Mouse (Mus musculus) hindbrain, postnatal 0 days (tissue): ENCODE measurements around the gene Txndc2. TPM values are rescaled to one million over a fixed set of nuclear protein-coding genes. Genes with fewer than 3 reads are reported as not detected.

Experiments
- ATAC-seq: fragments of 200-750 bp; cut with Nextera tagmentation; 2 replicates; pipeline ENCODE4 v1.8.0; 2017; ENCODE audit warnings: mild to moderate bottlenecking, moderate TSS enrichment, moderate library complexity
- DNase-seq: peaks from one replicate; pipeline ENCODE4 v3.0.0-alpha.2; 2015; ENCODE audit warnings: low spot score
- H3K27ac ChIP-seq: fragments of 300-500 bp; sonication (generic); 2 replicates; pipeline ENCODE4 v1.5.1; 2014; ENCODE audit warnings: mild to moderate bottlenecking
- H3K27me3 ChIP-seq: fragments of 300-500 bp; sonication (generic); 2 replicates; pipeline ENCODE4 v1.6.1; 2014; ENCODE audit warnings: low read length, mixed read lengths; ENCODE audit not compliant: insufficient read depth
- H3K36me3 ChIP-seq: fragments of 300-500 bp; sonication (generic); 2 replicates; pipeline ENCODE4 v1.6.1; 2014; ENCODE audit warnings: low read length, mixed read lengths; ENCODE audit not compliant: insufficient read depth
- H3K4me1 ChIP-seq: fragments of 300-500 bp; sonication (generic); 2 replicates; pipeline ENCODE4 v1.6.1; 2014; ENCODE audit warnings: antibody characterized with exemption, low read length, mixed read lengths; ENCODE audit not compliant: insufficient read depth
- H3K4me2 ChIP-seq: fragments of 300-500 bp; sonication (generic); 2 replicates; pipeline ENCODE4 v1.6.1; 2014; ENCODE audit warnings: low read depth, mild to moderate bottlenecking, low read length, moderate library complexity, mixed read lengths
- H3K4me3 ChIP-seq: fragments of 300-500 bp; sonication (generic); 2 replicates; pipeline ENCODE4 v1.5.1; 2014; ENCODE audit warnings: low read length
- H3K9ac ChIP-seq: fragments of 300-500 bp; sonication (generic); replicated peaks from 2 replicates; pipeline ENCODE4 v1.6.1; 2014; ENCODE audit warnings: mild to moderate bottlenecking, low read length, moderate library complexity, mixed read lengths
- H3K9me3 ChIP-seq: fragments of 300-500 bp; sonication (generic); 2 replicates; pipeline ENCODE4 v1.6.1; 2016; ENCODE audit warnings: low read length, mixed read lengths
- CTCF ChIP-seq: IDR thresholded peaks from 2 replicates; pipeline ENCODE4 v1.5.1; 2016; ENCODE audit warnings: antibody characterized with exemption, control low read depth, low read depth
- WGBS: fragments of 180-500 bp; shearing (Covaris S2); extraction: QIAGEN DNeasy Blood & Tissue Kit; methylation state at CpG from one replicate; pipeline ENCODE4 v1.1.7; 2014; 5-methylcytosine and 5-hydroxymethylcytosine counted together
- polyA plus RNA-seq: library from polyadenylated mRNA; unstranded; fragments of >200 nt; fragmentation: Nextera tagmentation; extraction: Ambion mirVana; gene quantifications from 2 replicates; pipeline ENCODE4 v1.2.1, GENCODE M21; 2015
- total RNA-seq: library from RNA; depleted of rRNA; stranded (reverse); fragments of >200 nt; gene quantifications from 2 replicates; pipeline ENCODE4 v1.2.3, GENCODE M21; 2014

Gene Txndc2
- total and polyA plus RNA-seq, 2 experiments from 2014 or later: 0.13 TPM; not detected in 1

GRCm38 (mm10) chr17:65667792-65668191 lies 25.8 kb upstream of the Txndc2 start:
- Histone ChIP-seq H3K27ac (no peak overlapping the region), H3K4me1 (no peaks in the 10 kb centered on the region), H3K36me3 (no peaks in the 10 kb centered on the region), H3K4me3 (no peak overlapping the region), H3K27me3 (no peaks in the 10 kb centered on the region), H3K9ac (no peak overlapping the region), H3K4me2 (no peak overlapping the region), H3K9me3 (no peaks in the 10 kb centered on the region)
- no peak for TF ChIP-seq CTCF
- ATAC-seq (no peak), DNase-seq (no peak)
- 85% methylated on average over 14 of the region's 14 CpGs for WGBS

DNA sequence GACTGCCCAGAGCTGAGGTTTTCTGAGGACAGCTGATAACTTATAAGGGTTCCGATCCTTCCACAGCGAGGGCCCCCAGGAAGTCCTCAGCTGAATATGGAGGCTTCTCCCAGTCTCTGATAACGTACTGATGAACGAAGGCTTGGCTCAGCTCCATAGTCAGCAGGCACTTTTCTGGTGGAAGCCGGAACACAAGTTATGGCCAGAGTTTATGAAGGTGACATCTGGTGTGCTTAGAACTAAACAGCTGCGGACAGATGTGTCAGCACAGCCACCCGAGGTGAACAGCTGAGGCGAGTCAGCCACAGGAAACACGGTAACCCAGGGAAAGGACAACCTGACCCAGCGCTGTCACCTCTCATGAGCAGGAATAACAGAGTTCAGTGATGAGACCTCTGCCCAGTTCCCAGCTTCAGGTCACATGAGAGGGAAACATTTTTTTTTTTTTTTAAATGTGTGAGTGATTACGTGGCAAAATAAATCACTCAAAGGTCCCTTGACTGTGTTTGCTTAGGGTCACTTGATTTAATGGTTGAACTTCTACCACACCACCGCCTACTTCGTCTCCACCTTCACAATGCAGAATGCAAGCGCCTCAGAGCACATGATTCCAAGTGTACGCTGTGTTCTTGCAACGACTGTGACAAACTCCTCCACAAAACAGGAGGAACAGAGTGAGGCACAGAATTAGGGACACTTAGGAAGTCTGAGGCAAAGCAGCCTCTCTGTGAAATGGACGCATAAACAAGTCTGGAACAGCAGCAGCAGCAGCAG lies 24.6 kb upstream of the Txndc2 start:
- no peak for DNase-seq
- 85% methylated on average over 17 of the region's 17 CpGs for WGBS
- H3K4me3 ChIP-seq: no peak overlapping the region

GRCm38 (mm10) chr17:65665786-65666387 lies 23.9 kb upstream of the Txndc2 start:
- Histone ChIP-seq H3K27ac (no peak overlapping the region), H3K9me3 (no peaks in the 10 kb centered on the region), H3K9ac (no peak overlapping the region), H3K27me3 (no peaks in the 10 kb centered on the region), H3K36me3 (no peaks in the 10 kb centered on the region), H3K4me3 (no peak overlapping the region), H3K4me1 (no peaks in the 10 kb centered on the region), H3K4me2 (no peak overlapping the region)
- WGBS: 88% methylated on average over 12 of the region's 12 CpGs
- TF ChIP-seq CTCF: no peak
- DNase-seq (no peak), ATAC-seq (no peak)

More for the DNA sequence above, 24.6 kb upstream of the Txndc2 start:
- no peak for ATAC-seq
- Histone ChIP-seq H3K27ac (no peak overlapping the region), H3K9ac (no peak overlapping the region), H3K27me3 (no peaks in the 10 kb centered on the region), H3K36me3 (no peaks in the 10 kb centered on the region), H3K4me2 (no peak overlapping the region), H3K4me1 (no peaks in the 10 kb centered on the region), H3K9me3 (no peaks in the 10 kb centered on the region)
- TF ChIP-seq CTCF: no peak

DNA sequence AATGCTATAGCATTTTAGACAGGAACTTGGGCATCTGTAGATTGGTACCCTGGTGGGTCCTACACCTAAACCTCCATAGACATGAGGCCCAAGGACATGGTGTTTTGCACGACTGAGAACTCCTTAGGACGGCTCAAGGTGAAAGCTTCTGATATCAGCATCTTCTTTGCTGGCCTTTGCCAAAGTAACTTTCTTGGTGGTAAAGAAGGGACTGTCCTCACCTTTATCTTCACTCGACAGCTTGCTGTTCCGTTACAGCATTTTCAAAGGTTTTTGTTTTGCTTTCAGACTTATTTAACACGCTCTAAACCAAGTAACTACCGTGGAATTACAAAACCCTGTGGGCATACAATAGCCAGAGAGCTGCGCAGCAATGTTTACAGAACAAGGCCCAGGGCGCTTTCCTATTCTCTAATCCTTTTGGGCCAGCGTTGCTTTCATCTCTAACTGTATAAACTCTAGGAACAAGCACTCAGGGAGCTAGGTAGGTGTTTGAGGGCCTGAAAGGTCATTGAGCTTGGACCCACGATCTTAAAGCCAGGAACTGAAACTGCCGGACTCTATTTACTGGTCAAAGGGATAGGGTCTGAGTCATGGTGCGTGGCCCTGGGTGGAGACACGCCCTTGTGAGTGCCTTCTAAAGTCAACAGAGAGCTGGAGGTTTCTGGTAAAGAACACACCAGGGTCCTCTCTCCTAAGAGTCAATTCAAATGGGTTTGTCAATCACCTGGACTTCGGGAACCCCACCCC lies 21.5 kb upstream of the Txndc2 start:
- no peak overlapping the region for H3K4me3 ChIP-seq
- no peaks in the 10 kb centered on the region for H3K27me3 ChIP-seq
- no peak overlapping the region for H3K4me2 ChIP-seq
- H3K36me3 ChIP-seq: no peaks in the 10 kb centered on the region
- ATAC-seq (no peak), DNase-seq (no peak)
- no peak for TF ChIP-seq CTCF
- WGBS: 78% methylated on average over 14 of the region's 14 CpGs
- H3K4me1 ChIP-seq: no peaks in the 10 kb centered on the region
- H3K9me3 ChIP-seq: no peaks in the 10 kb centered on the region
- no peak overlapping the region for H3K27ac ChIP-seq
- H3K9ac ChIP-seq: no peak overlapping the region

- Histone ChIP-seq H3K9ac (no peak overlapping the region), H3K27ac (no peak overlapping the region), H3K27me3 (no peaks in the 10 kb centered on the region), H3K4me2 (no peak overlapping the region), H3K36me3 (no peaks in the 10 kb centered on the region), H3K9me3 (no peaks in the 10 kb centered on the region), H3K4me1 (no peaks in the 10 kb centered on the region), H3K4me3 (no peak overlapping the region)
- no peak for TF ChIP-seq CTCF
- WGBS: 91% methylated on average over 3 of the region's 3 CpGs
- ATAC-seq (no peak), DNase-seq (no peak)
These were observed 20.7 kb upstream of the Txndc2 start for GRCm38 (mm10) chr17:65662662-65663061.

- H3K27me3 ChIP-seq: no peaks in the 10 kb centered on the region
- TF ChIP-seq CTCF: no peak
- H3K9ac ChIP-seq: no peak overlapping the region
- H3K36me3 ChIP-seq: no peaks in the 10 kb centered on the region
- 89% methylated on average over 2 of the region's 2 CpGs for WGBS
- DNase-seq (no peak), ATAC-seq (no peak)
- H3K4me3 ChIP-seq: no peak overlapping the region
- H3K9me3 ChIP-seq: no peaks in the 10 kb centered on the region
- no peak overlapping the region for H3K4me2 ChIP-seq
- no peaks in the 10 kb centered on the region for H3K4me1 ChIP-seq
- no peak overlapping the region for H3K27ac ChIP-seq
These were observed 16.4 kb upstream of the Txndc2 start for GRCm38 (mm10) chr17:65658416-65658815.
